Mouse (Mus musculus) urinary bladder, adult 18-20 months (tissue): ENCODE results near the gene P2rx6.
"Not testable (repeated sequence)": the region's sequence is repeated elsewhere in the genome, so short reads cannot be mapped to it uniquely, and the experiment has no call there.

Experiments used
- DNase-seq, 2 experiments: peaks; one replicate each; pipeline ENCODE4 v3.0.0; 2022; ENCODE audit warnings: low spot score in 2 of 2, mixed read lengths in 2 of 2

The P2rx6 gene

DNA sequence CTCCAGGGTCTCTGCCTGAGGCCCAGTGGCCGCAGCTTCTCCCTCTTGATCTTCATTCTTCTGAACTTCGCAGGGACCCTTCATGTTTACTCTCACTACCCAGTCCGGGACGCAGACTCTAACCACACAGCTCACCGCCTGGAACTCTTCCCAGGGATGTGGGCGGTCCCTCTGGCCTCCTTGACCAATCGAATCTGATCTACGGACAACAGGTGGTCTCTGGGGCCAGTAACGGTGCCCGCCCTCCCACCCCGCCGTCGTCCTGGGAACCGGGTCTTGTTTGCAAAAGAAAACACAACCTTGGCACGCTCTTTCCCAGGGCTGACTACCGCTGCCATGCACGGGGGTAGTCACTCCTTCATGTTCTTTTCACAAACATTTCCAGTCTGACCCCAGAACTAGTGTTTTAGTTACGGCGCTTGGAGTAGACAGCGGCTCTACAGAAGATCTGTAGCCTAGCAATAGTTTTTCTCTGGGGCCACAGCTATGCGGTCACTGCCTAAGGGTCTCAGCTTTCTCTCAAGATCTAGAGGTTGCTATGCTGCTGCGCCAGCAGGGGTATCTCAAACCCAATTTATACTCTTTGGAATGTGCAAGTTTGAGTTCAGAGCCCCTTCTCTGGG lies 446 bp upstream of the P2rx6 start, which contains the start of gene Lrrc74b:
Gene Lrrc74b, minus strand, starts transcription at position 120 of the 623 bp plus-strand sequence.
- peak; percentile 18 to 56 for DNase-seq

DNA sequence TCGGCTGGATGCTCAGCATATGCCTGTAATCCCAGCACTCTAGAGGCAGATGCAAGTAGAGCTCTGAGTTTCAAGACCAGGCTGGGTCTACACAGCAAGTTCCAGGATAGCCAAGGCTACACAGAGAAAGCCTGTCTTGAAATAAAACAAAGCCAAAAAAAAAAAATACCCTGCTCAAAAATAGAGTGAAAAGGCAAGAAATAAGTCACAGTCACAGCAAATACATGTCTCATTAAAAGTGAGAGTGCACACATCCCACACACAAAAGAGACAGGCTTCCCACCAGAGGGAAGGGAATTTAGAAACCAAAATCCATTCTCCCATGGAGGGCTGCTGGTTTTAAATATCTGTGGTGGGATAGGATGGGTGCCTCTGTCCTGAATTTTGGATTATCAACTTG lies 1.9 kb downstream of the P2rx6 start:
- no peak for DNase-seq

DNA sequence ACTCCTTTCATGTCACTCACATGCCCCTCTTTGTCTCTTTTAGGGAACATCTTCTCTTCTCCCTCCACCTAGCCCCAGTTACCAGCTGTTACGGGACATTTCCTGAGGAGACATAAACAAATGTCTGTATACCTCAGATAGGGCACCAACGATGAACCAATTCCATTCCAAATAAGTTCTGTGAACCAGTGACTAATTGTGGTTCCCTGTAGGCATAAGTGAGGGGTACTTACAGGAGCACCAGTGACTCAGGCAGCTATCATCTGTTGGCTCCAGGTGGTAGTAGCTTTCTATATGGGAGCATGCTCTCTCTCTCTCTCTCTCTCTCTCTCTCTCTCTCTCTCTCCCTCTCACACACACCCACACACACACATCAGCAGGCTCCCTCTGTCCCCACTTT lies 2.5 kb downstream of the P2rx6 start:
- no peak for DNase-seq

DNA sequence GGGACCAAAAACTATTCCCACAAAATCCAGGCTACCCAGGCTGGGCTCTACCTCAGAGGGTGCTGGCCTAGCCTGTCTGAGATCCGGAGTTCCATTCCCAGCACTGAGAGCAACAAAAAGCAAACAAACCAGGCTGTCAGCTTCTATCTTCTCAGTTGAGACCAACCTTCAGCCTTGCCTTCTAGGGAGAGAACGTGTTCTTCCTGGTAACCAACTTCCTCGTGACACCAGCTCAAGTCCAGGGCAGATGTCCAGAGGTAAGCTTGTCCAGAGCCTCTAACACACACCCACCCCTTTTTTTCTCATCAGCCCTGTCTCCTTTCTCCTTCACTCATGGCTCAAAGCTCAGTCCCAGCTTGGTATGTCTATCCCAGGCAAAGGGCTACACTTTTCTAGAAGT lies 3.1 kb downstream of the P2rx6 start:
- DNase-seq = no peak

DNA sequence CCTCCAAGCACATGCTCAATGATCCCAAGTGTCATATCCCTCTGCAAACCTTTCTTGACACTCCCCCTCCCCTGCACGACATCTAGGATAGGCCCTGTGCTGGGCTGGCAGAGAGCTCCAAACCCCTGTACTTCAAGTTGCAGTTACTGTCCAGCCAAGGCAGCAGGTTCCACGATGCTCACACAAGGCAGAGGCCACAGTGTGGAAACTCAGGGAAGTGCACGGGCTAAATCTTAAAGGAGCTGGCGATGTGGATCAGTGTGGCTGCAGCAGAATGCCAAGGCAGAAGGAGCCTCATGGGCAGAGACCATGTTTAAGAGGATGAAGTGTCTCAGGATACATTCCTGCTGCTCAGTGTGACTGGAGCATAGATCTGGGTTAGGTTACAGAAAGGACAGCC lies 4.5 kb downstream of the P2rx6 start:
- no peak for DNase-seq

DNA sequence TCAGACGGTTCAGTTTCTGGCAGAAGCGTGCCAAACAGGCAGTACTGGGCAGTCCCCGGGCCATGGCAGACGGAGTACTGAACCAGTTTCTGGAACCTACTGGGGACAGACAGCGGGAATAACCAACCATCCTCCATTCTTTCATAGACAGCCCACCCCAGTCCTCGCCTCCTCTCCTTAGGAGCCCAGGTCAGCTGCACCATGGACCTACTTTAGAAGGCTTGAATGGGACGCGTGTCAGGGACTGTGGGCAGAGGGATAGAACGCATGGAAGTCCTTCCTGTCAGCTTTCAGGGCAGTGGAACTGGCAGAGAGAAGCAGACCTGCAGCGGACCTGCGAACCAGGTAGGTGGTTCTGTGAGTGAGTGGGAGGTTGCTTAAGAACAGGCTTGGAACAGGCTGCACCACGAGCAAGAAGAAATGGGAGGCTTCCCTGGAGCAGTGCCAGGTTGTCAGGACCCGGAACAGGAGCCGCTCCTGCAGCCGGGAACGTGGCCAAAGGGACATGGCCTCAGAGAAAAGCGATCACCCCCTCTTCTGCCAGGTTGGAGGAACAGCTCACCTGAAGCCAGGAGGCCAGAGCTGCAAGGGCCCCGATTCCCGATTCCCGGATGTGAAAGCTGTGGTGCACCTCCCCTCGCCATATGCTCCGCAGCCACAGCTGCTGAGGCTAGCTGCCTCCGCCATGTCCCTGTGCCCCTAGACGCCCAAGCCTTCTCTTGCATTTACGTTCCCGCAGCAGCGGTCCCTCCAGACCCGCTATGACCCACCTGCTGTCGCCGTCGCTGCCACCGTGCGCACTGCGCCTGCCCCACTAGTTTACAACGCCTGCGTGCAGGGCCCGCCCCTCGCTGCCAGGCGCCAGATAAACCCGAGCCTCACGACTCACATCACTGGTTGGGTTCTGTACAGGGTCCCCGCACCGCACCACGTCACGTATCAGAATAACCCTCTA lies 14.5 kb downstream of the P2rx6 start:
- DNase-seq = peak; percentile 59 to 62

DNA sequence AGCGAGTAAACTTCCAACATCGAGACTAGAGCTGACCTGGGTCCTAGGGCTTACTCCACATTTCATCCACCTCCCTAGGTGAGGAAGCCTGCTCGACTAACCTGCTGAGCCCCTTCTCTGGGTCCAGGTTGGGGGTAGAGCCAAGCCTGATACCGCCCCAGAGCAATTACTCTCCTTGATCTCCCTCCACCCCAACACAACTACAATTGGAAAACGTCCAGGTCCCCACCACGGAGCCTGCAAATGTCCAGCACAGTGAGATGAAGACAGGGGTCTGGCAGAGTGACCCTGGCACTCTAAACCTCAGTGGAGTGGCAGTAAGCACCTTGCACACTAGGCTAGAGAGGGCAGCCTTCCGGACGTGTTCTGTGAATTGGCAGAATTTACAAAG lies 15.1 kb downstream of the P2rx6 start:
- DNase-seq = no peak

DNA sequence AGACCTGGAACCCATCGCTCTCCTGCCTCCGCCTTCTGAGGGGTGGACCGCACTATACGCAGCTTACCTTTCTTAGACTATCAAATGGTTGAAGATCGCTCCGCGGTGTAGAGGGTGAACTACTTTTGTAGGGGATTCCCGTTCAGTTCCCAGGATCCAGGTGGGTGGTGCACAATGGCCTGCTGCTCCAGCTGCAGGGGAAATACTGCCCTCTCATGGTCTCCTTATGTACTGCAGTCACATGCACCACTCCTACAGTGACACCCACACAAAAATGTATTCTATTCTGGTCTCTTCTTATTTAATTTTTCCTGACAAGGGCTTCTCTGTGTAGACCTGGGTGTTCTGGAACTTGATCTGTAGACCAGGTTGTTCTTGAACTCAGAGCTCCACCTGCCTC lies 21.4 kb downstream of the P2rx6 start, which contains the start of gene Slc7a4:
Gene Slc7a4, minus strand, starts transcription at position 151 of the 400 bp plus-strand sequence.
- DNase-seq = no peak

DNA sequence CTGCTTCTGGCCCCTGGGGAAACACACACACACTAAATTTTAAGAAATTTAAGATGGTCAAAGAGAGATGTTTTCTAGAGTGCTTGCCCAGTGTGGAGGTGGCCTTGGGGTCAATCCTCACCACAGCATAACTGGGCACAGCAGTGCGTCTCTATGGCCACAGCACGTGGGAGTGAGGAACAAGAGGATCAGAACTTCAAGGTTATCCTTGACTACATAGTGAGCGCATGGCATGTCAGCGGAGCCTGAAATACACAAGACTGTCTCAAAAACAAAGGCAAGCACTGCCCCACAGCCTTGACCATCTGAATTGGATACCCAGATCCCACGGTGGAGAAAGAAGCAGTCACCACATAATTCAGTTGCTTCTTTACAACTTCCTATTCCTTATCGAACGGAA lies 22.9 kb downstream of the P2rx6 start:
- no peak for DNase-seq

DNA sequence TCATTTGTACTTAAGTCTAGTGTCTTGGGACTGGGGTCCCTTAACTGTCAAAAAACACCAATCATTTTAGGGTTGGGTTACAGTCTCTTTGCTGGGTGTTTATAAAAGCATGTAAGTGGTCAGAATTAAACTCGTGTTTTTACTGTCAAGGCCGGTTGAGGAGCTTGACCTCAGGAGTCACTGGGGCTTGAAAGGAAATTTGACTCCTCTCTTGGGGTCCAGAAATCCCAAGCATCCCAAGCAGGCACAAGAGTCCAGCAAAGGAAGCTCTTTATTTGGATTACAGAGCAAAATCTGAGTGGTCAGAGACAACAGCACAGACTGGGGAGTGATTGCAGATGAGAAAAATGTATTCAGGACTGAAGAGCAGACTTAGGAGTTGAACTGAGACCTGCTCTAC lies 29.0 kb downstream of the P2rx6 start:
- no peak for DNase-seq

DNA sequence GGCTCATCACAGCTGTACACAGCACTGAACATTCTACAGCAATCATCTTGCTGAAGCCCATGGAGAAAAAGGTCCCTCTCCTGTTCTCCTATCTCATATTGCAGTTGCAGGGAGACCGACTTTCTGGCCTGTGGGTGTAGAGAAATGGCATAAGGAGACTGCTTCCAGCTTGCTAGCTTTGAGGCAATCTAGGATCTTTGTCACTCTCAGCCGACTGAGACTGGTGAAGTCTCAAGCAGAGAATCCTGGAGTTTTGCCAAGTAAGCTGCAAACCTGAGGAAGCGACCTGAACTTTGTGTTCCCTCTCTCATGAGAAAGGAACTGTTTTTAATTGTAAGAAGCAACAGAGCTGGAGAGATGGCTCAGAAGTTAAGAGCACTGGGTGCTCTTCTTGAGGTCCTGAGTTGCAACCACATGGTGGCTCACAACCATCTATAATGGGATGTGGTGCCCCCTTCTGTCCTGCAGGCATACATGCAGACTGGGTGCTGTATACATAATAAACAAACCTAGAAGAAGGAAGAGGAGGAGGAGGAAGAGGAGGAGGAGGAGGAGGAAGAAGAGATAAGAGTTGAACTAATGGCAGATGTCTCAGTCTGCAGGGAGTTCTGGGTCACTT lies 39.4 kb downstream of the P2rx6 start:
- no peak for DNase-seq

DNA sequence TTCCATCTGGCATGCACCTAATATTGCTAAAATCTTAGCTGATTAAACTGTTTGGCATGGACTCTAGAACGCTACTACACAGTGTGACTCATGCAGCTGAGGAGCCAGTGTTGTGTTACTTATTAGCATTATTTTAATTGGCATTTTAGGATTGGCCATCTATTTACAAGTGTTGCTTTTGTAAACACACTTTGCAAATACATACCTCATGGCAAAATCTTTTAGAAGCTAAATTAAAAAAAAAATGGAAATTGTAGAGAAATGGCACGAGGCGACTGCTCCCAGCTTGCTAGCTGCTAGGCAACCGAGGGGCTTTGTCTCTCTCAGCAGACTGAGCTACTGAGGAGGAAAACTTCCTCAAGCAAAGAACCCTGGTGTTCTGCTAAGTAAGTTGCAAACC lies 43.3 kb downstream of the P2rx6 start:
- DNase-seq = no peak

DNA sequence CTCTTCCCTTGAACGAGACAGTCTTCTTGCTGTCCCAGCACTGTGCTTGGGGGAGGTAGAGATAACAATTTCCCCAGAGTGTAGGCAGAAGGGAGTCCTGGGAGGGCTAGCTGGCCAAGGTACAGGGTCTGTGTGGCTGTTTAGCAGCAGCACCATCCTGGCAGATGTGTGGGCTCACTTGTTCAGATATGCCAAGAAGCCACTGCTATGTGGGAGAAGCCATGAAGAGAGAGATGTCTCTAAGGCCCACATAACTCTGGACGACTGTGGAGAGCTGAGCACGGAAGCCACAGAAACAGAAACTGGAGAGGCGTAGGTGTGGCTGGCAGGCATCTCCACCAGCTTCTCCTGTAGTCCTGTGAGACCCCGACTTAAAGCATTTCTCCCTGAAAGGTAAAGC lies 44.0 kb downstream of the P2rx6 start:
- DNase-seq = no peak

DNA sequence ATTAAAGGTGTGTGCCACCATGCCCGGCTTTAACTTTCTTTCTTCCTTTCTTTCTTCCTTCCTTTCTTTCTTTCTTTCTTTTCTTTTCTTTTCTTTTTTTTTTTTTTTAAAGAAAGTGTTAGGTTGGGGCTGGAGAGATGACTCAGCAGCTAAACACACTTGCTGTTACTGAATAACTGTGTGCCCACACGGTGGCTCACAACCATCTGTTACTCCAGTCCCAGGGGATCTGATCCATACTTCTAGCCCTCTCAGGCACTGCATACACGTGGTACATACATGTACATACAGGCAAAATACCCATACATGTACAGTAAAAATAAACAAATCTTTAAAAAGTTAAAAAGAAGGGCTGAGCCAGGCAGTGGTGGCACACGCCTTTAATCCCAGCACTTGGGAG lies 49.7 kb downstream of the P2rx6 start:
- DNase-seq = no peak

DNA sequence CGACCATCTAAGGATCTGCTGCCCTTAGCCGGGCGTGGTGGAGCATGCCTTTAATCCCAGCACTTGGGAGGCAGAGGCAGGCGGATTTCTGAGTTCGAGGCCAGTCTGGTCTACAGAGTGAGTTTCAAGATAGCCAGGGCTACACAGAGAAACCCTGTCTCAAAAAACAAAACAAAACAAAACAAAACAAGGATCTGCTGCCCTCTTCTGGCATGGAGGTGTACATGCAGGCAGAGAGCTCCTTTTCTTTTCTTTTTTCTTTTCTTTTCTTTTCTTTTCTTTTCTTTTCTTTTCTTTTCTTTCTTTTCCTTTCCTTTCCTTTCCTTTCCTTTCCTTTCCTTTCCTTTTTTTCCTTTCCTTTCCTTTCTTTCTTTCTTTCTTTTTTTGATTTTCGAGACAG lies 53.1 kb downstream of the P2rx6 start:
- DNase-seq = not testable (repeated sequence)

DNA sequence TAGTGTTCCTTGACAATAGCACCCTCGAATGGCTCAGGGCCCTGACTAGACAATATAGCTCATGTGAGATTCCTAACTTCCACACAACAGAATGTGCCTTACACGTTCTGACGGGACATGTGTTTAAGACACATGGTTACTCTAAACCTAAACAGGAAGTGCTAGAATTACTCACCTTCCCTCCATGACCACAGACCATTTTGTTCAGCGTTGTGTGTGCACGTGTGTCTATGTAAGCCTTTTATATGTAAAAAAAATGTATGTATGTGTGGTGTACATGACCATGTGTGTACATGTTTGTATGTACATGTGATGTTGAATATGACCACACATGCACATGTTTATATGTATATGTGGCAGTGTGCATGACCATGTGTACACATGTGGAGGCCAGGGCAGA lies 54.5 kb downstream of the P2rx6 start:
- DNase-seq = no peak

DNA sequence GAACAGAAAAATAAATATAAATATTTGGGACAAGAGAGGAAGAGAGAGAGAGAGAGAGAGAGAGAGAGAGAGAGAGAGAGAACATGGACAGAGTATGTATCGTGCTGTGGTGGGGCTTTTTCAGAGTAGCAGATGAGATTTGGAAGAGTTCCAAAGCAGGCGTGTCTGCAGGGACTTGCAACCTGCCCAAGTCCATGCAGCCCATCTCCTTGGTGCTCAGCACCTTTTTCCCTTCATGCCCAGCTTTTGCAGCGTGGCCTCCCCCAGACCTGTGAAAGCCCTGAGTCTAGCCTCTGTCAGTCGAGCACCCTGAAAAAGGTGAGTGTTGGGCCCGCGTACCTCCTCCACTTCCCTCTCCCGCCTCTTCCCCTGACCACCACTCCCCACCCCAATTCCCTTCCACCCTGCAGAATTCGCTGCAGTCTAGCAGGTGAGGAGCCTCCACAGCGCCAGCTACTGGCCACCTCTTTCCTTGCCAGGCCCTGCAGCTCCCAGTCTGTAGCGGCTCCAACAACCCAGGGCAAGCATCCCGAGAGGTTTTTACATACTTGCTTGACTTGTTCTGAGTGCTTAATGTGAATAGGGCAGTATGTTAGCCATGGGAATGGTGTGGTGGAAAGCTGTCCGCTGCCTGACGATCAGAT lies 56.4 kb downstream of the P2rx6 start:
- peak in 1 of 2 experiments; percentile 33 for DNase-seq

DNA sequence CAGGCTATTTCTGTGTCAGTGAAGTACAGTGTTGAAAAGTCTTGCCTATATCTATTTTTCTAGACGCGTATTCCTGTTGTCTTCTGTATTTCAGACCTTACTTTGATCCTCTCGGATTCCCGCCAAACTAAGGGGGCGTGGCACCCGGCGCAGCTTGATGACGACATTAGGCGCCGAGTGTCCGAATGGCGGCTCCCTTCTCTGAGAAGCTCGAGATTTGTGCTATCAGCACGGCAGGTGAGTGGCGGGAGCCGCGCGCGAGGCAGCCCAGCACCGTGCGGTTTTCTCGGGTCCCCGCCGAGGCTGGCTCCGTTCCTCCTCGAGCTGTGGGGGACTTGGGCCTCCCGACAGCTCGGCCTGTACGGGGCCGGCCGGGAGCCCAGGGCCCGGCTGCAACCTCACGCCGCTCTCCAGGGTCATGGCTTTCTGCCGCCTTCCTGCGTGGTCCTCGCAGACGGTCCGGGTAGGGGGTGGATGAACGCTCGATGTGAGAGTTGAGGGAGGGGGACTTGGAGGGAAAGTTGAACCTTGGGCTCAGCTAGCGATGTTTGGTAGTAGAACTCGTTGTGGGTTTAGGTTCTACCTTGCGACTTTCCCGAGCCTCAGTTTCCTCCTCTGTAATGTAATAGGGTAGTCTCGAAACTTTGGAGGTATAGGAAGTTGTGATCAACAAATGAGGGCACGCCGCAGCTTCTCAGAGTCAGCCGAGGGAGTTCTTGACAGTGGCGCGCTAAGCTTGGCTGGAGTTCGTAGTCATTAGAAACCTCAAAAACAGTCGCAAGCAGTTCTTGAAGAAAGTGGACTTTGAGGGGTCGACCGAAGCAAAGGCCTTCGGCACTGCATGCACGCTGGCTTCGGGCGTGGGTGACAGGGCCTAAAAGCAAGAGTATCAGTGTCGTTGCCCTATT lies 57.8 kb downstream of the P2rx6 start, which contains the start of gene Smpd4:
Gene Smpd4, plus strand, starts transcription at position 157 of the 908 bp plus-strand sequence.
- DNase-seq = peak; percentile 81 to 97

DNA sequence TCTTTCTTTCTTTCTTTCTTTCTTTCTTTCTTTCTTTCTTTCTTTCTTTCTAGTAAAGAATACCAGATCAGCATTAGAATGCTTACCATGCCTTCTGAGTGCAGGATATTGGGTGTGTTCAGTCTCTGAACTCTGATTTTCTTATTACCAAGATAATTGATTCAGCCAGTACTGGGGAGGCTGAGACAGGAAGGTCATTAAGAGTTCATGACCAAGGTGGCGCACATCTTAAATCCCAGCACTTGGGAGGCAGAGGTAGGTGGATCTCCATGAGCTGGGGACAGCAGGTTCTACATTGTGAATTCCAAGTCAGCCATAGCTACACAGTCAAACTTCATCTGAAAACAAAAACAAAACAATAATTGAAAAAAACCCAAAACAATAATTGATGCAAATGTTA lies 60.3 kb downstream of the P2rx6 start:
- DNase-seq = no peak

DNA sequence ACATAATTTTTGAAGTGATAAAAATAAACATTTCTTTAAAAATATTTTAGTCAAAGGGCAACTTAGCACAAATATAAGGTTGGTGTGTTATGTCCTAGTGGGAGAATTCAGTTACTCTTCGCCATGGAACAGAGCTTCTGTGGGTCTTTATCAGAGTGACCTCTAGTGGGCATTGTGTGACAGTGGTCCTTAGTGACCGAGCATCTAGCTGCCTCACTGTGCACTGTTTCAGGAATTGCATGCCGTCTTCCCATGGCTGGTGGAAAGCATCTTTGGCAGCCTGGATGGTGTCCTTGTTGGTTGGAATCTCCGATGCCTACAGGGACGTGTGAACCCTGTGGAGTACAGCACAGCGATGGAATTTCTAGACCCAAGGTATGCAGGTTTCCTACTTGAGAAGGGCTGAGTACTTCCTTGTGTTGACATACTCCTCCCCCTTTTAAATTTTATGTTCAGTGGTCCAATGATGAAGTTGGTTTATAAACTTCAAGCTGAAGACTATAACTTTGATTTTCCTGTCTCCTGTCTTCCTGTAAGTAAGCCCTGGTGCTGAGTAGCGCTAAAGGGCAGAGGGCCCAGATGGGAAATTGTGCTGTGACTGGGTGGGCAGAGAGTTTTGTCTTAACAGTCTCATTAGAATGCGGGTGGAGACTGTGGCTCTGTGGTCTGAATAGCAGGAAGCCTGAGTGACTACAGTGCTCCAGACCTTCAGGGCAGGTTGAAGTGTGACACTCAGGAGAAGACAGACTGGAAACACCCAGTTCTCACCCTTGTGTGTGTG lies 64.0 kb downstream of the P2rx6 start:
- DNase-seq = no peak
